Mouse (Mus musculus) spleen, postnatal 10 days (tissue): ENCODE results near the gene Tsks.

Experiments used
- DNase-seq, 2 experiments: peaks; one replicate each; pipeline ENCODE4 v3.0.0; 2021 to 2022; ENCODE audit warnings: low spot score in 2 of 2

Gene Tsks

GRCm38 (mm10) chr7:44942904-44943303 lies at the start of gene Tsks:
Tsks (plus strand) TSS chr7:44943204.
- no peak for DNase-seq

GRCm38 (mm10) chr7:44894175-44894574 lies 48.8 kb upstream of the Tsks start:
- DNase-seq = no peak

- DNase-seq = no peak
Observed at GRCm38 (mm10) chr7:44895206-44895592, 47.8 kb upstream of the Tsks start.

- DNase-seq = peak; percentile 74 to 85
Observed at GRCm38 (mm10) chr7:44895593-44896434, 47.2 kb upstream of the Tsks start, which contains the start of gene Fuz. Fuz (plus strand) TSS chr7:44896079.

- no peak for DNase-seq
Observed at GRCm38 (mm10) chr7:44896499-44896898, 46.5 kb upstream of the Tsks start.

GRCm38 (mm10) chr7:44898607-44899006 lies 44.4 kb upstream of the Tsks start:
- peak in 1 of 2 experiments; percentile 51 for DNase-seq

GRCm38 (mm10) chr7:44900632-44901031 lies 42.4 kb upstream of the Tsks start:
- DNase-seq = no peak

- peak; percentile 32 to 61 for DNase-seq
Observed at GRCm38 (mm10) chr7:44901230-44901722, 41.7 kb upstream of the Tsks start.

GRCm38 (mm10) chr7:44905430-44905829 lies 37.6 kb upstream of the Tsks start:
- DNase-seq = no peak

GRCm38 (mm10) chr7:44908706-44909476 lies 34.1 kb upstream of the Tsks start:
- no peak for DNase-seq

GRCm38 (mm10) chr7:44914396-44914795 lies 28.6 kb upstream of the Tsks start:
- no peak for DNase-seq

GRCm38 (mm10) chr7:44915314-44915713 lies 27.7 kb upstream of the Tsks start:
- DNase-seq = no peak

GRCm38 (mm10) chr7:44916191-44916590 lies 26.8 kb upstream of the Tsks start:
- DNase-seq = no peak

GRCm38 (mm10) chr7:44916881-44917280 lies 26.1 kb upstream of the Tsks start:
- no peak for DNase-seq

- DNase-seq = no peak
Observed at GRCm38 (mm10) chr7:44918219-44918618, 24.8 kb upstream of the Tsks start.

- DNase-seq = no peak
Observed at GRCm38 (mm10) chr7:44919127-44919526, 23.9 kb upstream of the Tsks start.

GRCm38 (mm10) chr7:44922530-44922929 lies 20.5 kb upstream of the Tsks start:
- DNase-seq = no peak

- peak in 1 of 2 experiments; percentile 58 for DNase-seq
Observed at GRCm38 (mm10) chr7:44925468-44925867, 17.5 kb upstream of the Tsks start.

- no peak for DNase-seq
Observed at GRCm38 (mm10) chr7:44928570-44928969, 14.4 kb upstream of the Tsks start.

GRCm38 (mm10) chr7:44929204-44930151 lies 13.5 kb upstream of the Tsks start, which contains the start of gene Ap2a1:
Ap2a1 (minus strand) TSS chr7:44929496.
- peak; percentile 98 to 100 for DNase-seq

GRCm38 (mm10) chr7:44938680-44939079 lies 4.3 kb upstream of the Tsks start:
- DNase-seq = no peak
